Mouse (Mus musculus): Measurements from ENCODE around the gene Zfp980.
"Not testable (repeated sequence)": the region's sequence is repeated elsewhere in the genome, so short reads cannot be mapped to it uniquely, and the experiment has no call there.

- not testable (repeated sequence) for TF ChIP-seq CTCF (IDR thresholded peaks at IDR 0.05; ENCODE audit: control insufficient read depth, insufficient read depth, insufficient read length); MYOG (IDR thresholded peaks at IDR 0.05; ENCODE audit: control insufficient read depth, extremely low read depth, insufficient read length); USF1 (IDR thresholded peaks at IDR 0.05; ENCODE audit: low read depth); MYOD1 (IDR thresholded peaks at IDR 0.05; ENCODE audit: control insufficient read depth, insufficient read length, low read depth); MAX (IDR thresholded peaks at IDR 0.05); CEBPB (IDR thresholded peaks at IDR 0.05; ENCODE audit: low read depth)
Measured at GRCm38 (mm10) chr4:145640416-145641185, 29.9 kb upstream of the Zfp980 start.

Measured in C2C12 (cell line).